Mouse (Mus musculus) liver, postnatal 0 days (tissue): ENCODE results near the gene Gm21885. TPM values are rescaled to one million over a fixed set of nuclear protein-coding genes. Genes with fewer than 3 reads are reported as not detected.

Experiments
- ATAC-seq: fragments of 200-750 bp; cut with Nextera tagmentation; 2 replicates; pipeline ENCODE4 v1.8.0; 2017; ENCODE audit warnings: mild to moderate bottlenecking, moderate library complexity
- DNase-seq: peaks from one replicate; pipeline ENCODE4 v3.0.0-alpha.2; 2016
- H3K27ac ChIP-seq: fragments of 300-500 bp; sonication (generic); 2 replicates; pipeline ENCODE4 v1.5.1; 2014; ENCODE audit warnings: antibody characterized with exemption, moderate library complexity, mild to moderate bottlenecking, low read depth
- H3K27me3 ChIP-seq: fragments of 300-500 bp; sonication (generic); 2 replicates; pipeline ENCODE4 v1.6.1; 2014; ENCODE audit warnings: low read length, control low read depth, mixed read lengths; ENCODE audit not compliant: insufficient read depth
- H3K36me3 ChIP-seq: fragments of 300-500 bp; sonication (generic); replicated peaks from 2 replicates; pipeline ENCODE4 v1.6.1; 2014; ENCODE audit warnings: mild to moderate bottlenecking, control low read depth, low read length, moderate library complexity, mixed read lengths; ENCODE audit not compliant: insufficient read depth
- H3K4me1 ChIP-seq: fragments of 300-500 bp; sonication (generic); 2 replicates; pipeline ENCODE4 v1.6.1; 2014; ENCODE audit warnings: antibody characterized with exemption, mild to moderate bottlenecking, control low read depth; ENCODE audit not compliant: insufficient read depth
- H3K4me2 ChIP-seq: fragments of 300-500 bp; sonication (generic); 2 replicates; pipeline ENCODE4 v1.6.1; 2014; ENCODE audit warnings: low read depth, mild to moderate bottlenecking, low read length, moderate library complexity, mixed read lengths
- H3K4me3 ChIP-seq: fragments of 300-500 bp; sonication (generic); 2 replicates; pipeline ENCODE4 v1.5.1; 2014; ENCODE audit warnings: low read depth, low read length
- H3K9ac ChIP-seq: fragments of 300-500 bp; sonication (generic); replicated peaks from 2 replicates; pipeline ENCODE4 v1.6.1; 2014; ENCODE audit warnings: mild to moderate bottlenecking, moderate library complexity
- H3K9me3 ChIP-seq: fragments of 300-500 bp; sonication (generic); 2 replicates; pipeline ENCODE4 v1.6.1; 2016; ENCODE audit warnings: mild to moderate bottlenecking, control low read depth, low read length, mixed read lengths
- CTCF ChIP-seq: sonication (generic); IDR thresholded peaks from 2 replicates; pipeline ENCODE4 v1.5.1; 2016; ENCODE audit warnings: antibody characterized with exemption, low read depth
- EP300 ChIP-seq: IDR thresholded peaks from 2 replicates; pipeline ENCODE4 v1.6.1; 2016; ENCODE audit warnings: antibody characterized with exemption, low read depth, mild to moderate bottlenecking
- WGBS: fragments of 180-500 bp; shearing (Covaris S2); extraction: QIAGEN DNeasy Blood & Tissue Kit; methylation state at CpG from one replicate; pipeline ENCODE4 v1.1.7; 2014; ENCODE audit not compliant: insufficient replicate concordance; 5-methylcytosine and 5-hydroxymethylcytosine counted together
- polyA plus RNA-seq: library from polyadenylated mRNA; unstranded; fragments of >200 nt; fragmentation: Nextera tagmentation; extraction: Ambion mirVana; gene quantifications from 2 replicates; pipeline ENCODE4 v1.2.1, GENCODE M21; 2015

Gm21885 gene
- polyA plus RNA-seq, 1 experiment from 2014 or later: 0.42 TPM

- Histone ChIP-seq H3K9ac (peak within 1 kb of the TSS; percentile 96), H3K4me1 (peaks cover 35% of the 10 kb centered on the region)
Measured at GRCm38 (mm10) chr11:94321931-94322400, 40.3 kb downstream of the Gm21885 start, which contains the start of gene Luc7l3. Gene Luc7l3, minus strand, starts transcription at chr11:94321988.

GRCm38 (mm10) chr11:94322636-94323035, 41.0 kb downstream of the Gm21885 start:
- peak overlapping the region; percentile 73 for H3K4me2 ChIP-seq
- 0 out of 2 replicates have a peak, but pooled peaks cover 3% of the 10 kb centered on the region for H3K36me3 ChIP-seq
- no peaks in the 10 kb centered on the region for H3K27me3 ChIP-seq
- no peak for ATAC-seq
- 41% methylated on average over 5 of the region's 5 CpGs for WGBS
- no peak for TF ChIP-seq CTCF
- TF ChIP-seq EP300: no peak
- no peaks in the 10 kb centered on the region for H3K9me3 ChIP-seq
- peak overlapping the region; percentile 96 for H3K4me3 ChIP-seq
- no peak for DNase-seq
- peak overlapping the region; percentile 97 for H3K27ac ChIP-seq
- peak overlapping the region; percentile 96 for H3K9ac ChIP-seq
- peaks cover 30% of the 10 kb centered on the region for H3K4me1 ChIP-seq

More at GRCm38 (mm10) chr11:94321931-94322400, 40.3 kb downstream of the Gm21885 start, which contains the start of gene Luc7l3:
- Histone ChIP-seq H3K9me3 (no peaks in the 10 kb centered on the region), H3K27ac (peak within 1 kb of the TSS; percentile 97), H3K4me3 (peak within 1 kb of the TSS; percentile 96), H3K4me2 (peak within 1 kb of the TSS; percentile 73), H3K36me3 (0 out of 2 replicates have a peak, but pooled peaks cover 3% of the 10 kb centered on the region), H3K27me3 (no peaks in the 10 kb centered on the region)
- TF ChIP-seq EP300 (no peak), CTCF (no peak)
- 1% methylated on average over 34 of the region's 36 CpGs for WGBS
- DNase-seq (peak; percentile 96), ATAC-seq (peak; percentile 96)

- Histone ChIP-seq H3K4me3 (no peak overlapping the region), H3K4me2 (no peak overlapping the region), H3K4me1 (peaks cover 27% of the 10 kb centered on the region), H3K36me3 (0 out of 2 replicates have a peak, but pooled peaks cover 3% of the 10 kb centered on the region), H3K27me3 (no peaks in the 10 kb centered on the region), H3K9ac (no peak overlapping the region), H3K27ac (no peak overlapping the region), H3K9me3 (no peaks in the 10 kb centered on the region)
- TF ChIP-seq CTCF (no peak), EP300 (no peak)
- no peak for DNase-seq
- WGBS: 85% methylated on average over 5 of the region's 5 CpGs
- ATAC-seq: no peak
Measured at GRCm38 (mm10) chr11:94323271-94323925, 41.7 kb downstream of the Gm21885 start.

- Histone ChIP-seq H3K9ac (no peak overlapping the region), H3K27me3 (no peaks in the 10 kb centered on the region), H3K4me2 (no peak overlapping the region), H3K27ac (no peak overlapping the region), H3K9me3 (no peaks in the 10 kb centered on the region), H3K36me3 (peaks cover 3% of the 10 kb centered on the region; the same call in 1 of the 2 replicates), H3K4me1 (peaks cover 26% of the 10 kb centered on the region), H3K4me3 (no peak overlapping the region)
- 86% methylated on average over 5 of the region's 5 CpGs for WGBS
- TF ChIP-seq EP300: no peak
- TF ChIP-seq CTCF: no peak
- ATAC-seq (no peak), DNase-seq (no peak)
Measured at GRCm38 (mm10) chr11:94324618-94325017, 42.9 kb downstream of the Gm21885 start.

- Histone ChIP-seq H3K27ac (peak overlapping the region; percentile 98), H3K4me1 (peaks cover 34% of the 10 kb centered on the region), H3K4me3 (peak overlapping the region; percentile 75), H3K4me2 (peak overlapping the region; percentile 89), H3K36me3 (no peaks in the 10 kb centered on the region; the same call in 1 of the 2 replicates), H3K9me3 (no peaks in the 10 kb centered on the region), H3K27me3 (no peaks in the 10 kb centered on the region), H3K9ac (peak overlapping the region; percentile 23; the same call in 1 of the 2 replicates)
- no peak for DNase-seq
- no peak for ATAC-seq
- TF ChIP-seq EP300 (no peak), CTCF (no peak)
- 20% methylated on average over 10 of the region's 10 CpGs for WGBS
Measured at GRCm38 (mm10) chr11:94326961-94327411, 45.3 kb downstream of the Gm21885 start.
